Mouse (Mus musculus): ENCODE measurements at regions not wholly inside any gene's neighbourhood (a gene's known extent, or its start where the extent isn't known, plus 50 kb on each side); places are given as distances from the start of the nearest gene placed in this dataset.

DNA sequence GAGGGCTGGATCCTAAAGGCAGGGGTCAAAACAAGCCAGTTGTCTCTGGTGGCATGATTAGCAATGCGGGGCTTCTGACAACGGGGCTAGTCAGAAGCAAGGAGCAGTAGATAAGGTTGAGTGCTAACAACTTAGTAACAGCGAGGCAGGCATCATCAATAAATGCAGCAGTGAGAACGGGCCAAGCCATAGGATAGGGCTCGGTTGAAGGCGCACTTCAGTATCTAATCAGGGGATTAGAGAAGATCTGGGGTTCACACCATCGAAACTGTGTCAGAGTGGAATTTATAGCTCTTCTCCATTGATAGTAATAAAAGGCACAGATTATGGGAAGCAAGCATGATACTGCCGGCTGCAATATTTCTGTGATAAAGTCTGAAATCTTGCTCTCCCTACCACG lies 402.0 kb upstream of the Fam241a start:
- H3K4me3 ChIP-seq (ENCODE audit: low read depth, low read length): no peak overlapping the region
- H3K36me3 ChIP-seq (ENCODE audit: control insufficient read depth, insufficient read depth, low read length): no peaks in the 10 kb centered on the region
- 65% methylated on average over 9 of the region's 9 CpGs for WGBS
- no peak overlapping the region for H3K27ac ChIP-seq (replicated peaks)
- ATAC-seq (ENCODE audit: low FRiP score, low TSS enrichment) (no peak), DNase-seq (ENCODE audit: low spot score) (no peak)
- no peaks in the 10 kb centered on the region for H3K27me3 ChIP-seq (ENCODE audit: control insufficient read depth, insufficient read depth, low read length)
- H3K4me2 ChIP-seq (replicated peaks; ENCODE audit: low read depth): no peak overlapping the region
- no peaks in the 10 kb centered on the region for H3K4me1 ChIP-seq (replicated peaks; ENCODE audit: control insufficient read depth, insufficient read depth)
- no peak overlapping the region for H3K9ac ChIP-seq (ENCODE audit: low read length)
- no peak for TF ChIP-seq EP300 (optimal IDR thresholded peaks at IDR 0.05)
- TF ChIP-seq CTCF (IDR thresholded peaks at IDR 0.05; ENCODE audit: low read depth): no peak
- H3K9me3 ChIP-seq (ENCODE audit: control insufficient read depth, low read length): no peaks in the 10 kb centered on the region

DNA sequence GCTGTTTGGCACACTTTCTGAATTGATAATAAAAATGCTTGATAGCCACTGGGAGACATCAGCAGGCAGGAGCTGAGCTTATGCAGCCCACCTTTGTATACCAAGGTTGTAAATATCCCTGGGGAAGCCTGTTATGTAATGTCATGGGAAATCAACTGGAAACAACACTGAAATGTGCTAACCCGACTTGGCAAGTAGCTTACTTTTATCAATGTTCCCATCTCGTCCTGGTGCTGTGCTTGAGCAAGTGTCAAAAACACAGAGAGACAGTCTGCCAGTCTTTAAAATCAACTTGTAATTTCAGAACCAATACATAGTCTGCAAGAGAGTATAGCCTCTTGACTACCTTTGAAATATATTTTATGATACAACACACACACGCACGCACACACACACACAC lies 391.7 kb upstream of the Fam241a start:
- WGBS: 60% methylated on average over 4 of the region's 4 CpGs
- DNase-seq (ENCODE audit: low spot score) (no peak), ATAC-seq (ENCODE audit: low FRiP score, low TSS enrichment) (no peak)
- Histone ChIP-seq H3K36me3 (ENCODE audit: control insufficient read depth, insufficient read depth, low read length) (no peaks in the 10 kb centered on the region), H3K4me3 (ENCODE audit: low read depth, low read length) (no peak overlapping the region), H3K27me3 (ENCODE audit: control insufficient read depth, insufficient read depth, low read length) (no peaks in the 10 kb centered on the region), H3K9ac (ENCODE audit: low read length) (no peak overlapping the region), H3K4me2 (replicated peaks; ENCODE audit: low read depth) (no peak overlapping the region), H3K4me1 (replicated peaks; ENCODE audit: control insufficient read depth, insufficient read depth) (no peaks in the 10 kb centered on the region), H3K27ac (replicated peaks) (no peak overlapping the region), H3K9me3 (ENCODE audit: control insufficient read depth, low read length) (no peaks in the 10 kb centered on the region)
- TF ChIP-seq CTCF (IDR thresholded peaks at IDR 0.05; ENCODE audit: low read depth) (no peak), EP300 (optimal IDR thresholded peaks at IDR 0.05) (no peak)

DNA sequence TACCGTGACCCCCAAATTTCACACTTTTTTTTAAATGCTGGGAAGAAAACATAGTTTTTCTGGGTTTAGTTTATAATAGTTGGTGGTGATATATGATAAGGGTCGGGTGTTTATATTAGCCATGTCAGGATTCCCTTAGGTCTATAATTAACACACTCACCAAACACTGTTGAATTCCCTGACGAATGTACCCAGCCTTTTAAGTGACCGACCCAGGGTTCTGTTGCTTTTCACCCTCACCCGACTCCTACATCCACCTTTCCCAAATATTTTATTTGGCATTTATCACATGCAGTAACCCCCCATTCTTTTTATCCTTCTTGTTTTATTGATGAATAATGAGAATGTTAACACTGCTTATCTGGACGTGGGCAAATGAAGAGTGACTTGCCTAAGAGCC lies 389.1 kb upstream of the Fam241a start:
- ATAC-seq (ENCODE audit: low FRiP score, low TSS enrichment): no peak
- Histone ChIP-seq H3K4me3 (ENCODE audit: low read depth, low read length) (no peak overlapping the region), H3K27me3 (ENCODE audit: control insufficient read depth, insufficient read depth, low read length) (no peaks in the 10 kb centered on the region), H3K27ac (replicated peaks) (no peak overlapping the region), H3K9me3 (ENCODE audit: control insufficient read depth, low read length) (no peaks in the 10 kb centered on the region), H3K9ac (ENCODE audit: low read length) (no peak overlapping the region), H3K4me2 (replicated peaks; ENCODE audit: low read depth) (no peak overlapping the region), H3K4me1 (replicated peaks; ENCODE audit: control insufficient read depth, insufficient read depth) (no peaks in the 10 kb centered on the region), H3K36me3 (ENCODE audit: control insufficient read depth, insufficient read depth, low read length) (no peaks in the 10 kb centered on the region)
- TF ChIP-seq CTCF (IDR thresholded peaks at IDR 0.05; ENCODE audit: low read depth): no peak
- no peak for TF ChIP-seq EP300 (optimal IDR thresholded peaks at IDR 0.05)
- 19% methylated on average over 6 of the region's 6 CpGs for WGBS
- no peak for DNase-seq (ENCODE audit: low spot score)

DNA sequence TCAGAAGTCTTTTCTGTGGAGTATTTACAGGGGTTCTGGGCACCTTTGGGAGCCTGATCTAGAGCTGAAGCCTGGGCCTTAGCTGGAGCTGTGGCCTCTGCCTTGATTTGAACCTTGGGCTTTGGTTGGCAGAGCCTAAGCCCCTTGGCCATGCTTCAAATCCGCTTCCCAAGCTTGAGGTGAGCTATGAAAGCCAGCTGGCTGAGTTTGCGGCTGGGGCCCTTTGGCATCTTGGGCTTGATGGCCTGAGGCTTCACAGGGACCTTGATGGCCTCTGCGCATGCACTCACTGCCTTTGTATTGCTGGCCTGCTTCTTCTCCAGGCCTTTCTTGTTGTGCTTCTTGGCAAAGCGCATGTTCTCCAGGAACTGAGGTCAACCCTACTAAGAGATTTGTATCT lies 384.5 kb upstream of the Fam241a start:
- Histone ChIP-seq H3K36me3 (ENCODE audit: control insufficient read depth, insufficient read depth, low read length) (no peaks in the 10 kb centered on the region), H3K4me3 (ENCODE audit: low read depth, low read length) (no peak overlapping the region), H3K9ac (ENCODE audit: low read length) (no peak overlapping the region), H3K4me1 (replicated peaks; ENCODE audit: control insufficient read depth, insufficient read depth) (no peaks in the 10 kb centered on the region), H3K27me3 (ENCODE audit: control insufficient read depth, insufficient read depth, low read length) (no peaks in the 10 kb centered on the region), H3K4me2 (replicated peaks; ENCODE audit: low read depth) (no peak overlapping the region), H3K9me3 (ENCODE audit: control insufficient read depth, low read length) (no peaks in the 10 kb centered on the region), H3K27ac (replicated peaks) (no peak overlapping the region)
- 93% methylated on average over 4 of the region's 4 CpGs for WGBS
- no peak for TF ChIP-seq EP300 (optimal IDR thresholded peaks at IDR 0.05)
- no peak for TF ChIP-seq CTCF (IDR thresholded peaks at IDR 0.05; ENCODE audit: low read depth)
- ATAC-seq (ENCODE audit: low FRiP score, low TSS enrichment): no peak
- no peak for DNase-seq (ENCODE audit: low spot score)

DNA sequence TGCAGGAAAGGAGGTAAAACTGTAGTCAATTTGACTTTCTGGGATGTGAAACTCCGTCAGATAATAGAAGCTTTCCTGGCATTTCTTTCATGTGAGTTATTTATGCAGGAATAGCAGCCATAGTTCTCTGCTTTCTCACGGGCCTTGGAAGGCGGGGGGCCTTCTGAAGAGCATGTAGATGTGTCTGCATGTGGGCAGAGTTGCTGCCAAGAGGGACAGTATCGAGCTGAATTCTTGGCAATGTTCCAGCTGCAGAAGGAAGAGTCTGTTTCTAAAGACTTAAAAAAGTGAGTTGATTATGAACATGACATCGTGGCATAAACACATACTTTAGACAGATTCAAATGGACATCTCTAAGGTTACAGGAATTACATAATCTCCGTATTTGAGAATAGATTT lies 374.5 kb upstream of the Fam241a start:
- ATAC-seq (ENCODE audit: low FRiP score, low TSS enrichment): no peak
- TF ChIP-seq CTCF (IDR thresholded peaks at IDR 0.05; ENCODE audit: low read depth): no peak
- TF ChIP-seq EP300 (optimal IDR thresholded peaks at IDR 0.05): no peak
- no peak for DNase-seq (ENCODE audit: low spot score)

DNA sequence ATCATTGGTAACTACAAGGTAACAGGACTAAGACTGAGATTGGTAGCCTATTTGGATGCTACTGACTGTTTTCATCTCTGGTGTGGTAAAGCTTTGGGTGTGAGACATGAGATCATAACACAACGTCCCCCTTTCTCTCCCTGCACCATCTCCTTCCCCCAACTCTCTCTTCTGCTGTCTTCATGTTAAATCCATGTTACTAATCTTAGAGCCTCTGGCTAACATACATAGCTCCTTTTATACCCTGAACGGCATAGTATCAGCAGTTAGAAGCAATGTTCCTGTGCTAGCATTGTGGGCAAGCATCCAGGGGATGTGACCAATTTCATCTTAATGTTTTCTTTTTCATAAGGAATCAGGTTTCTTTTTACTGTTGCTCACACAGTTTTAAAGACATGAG lies 365.1 kb upstream of the Fam241a start:
- H3K27me3 ChIP-seq (ENCODE audit: control insufficient read depth, insufficient read depth, low read length): no peaks in the 10 kb centered on the region
- H3K27ac ChIP-seq (replicated peaks): no peak overlapping the region
- H3K9ac ChIP-seq (ENCODE audit: low read length): no peak overlapping the region
- H3K4me3 ChIP-seq (ENCODE audit: low read depth, low read length): no peak overlapping the region
- no peak overlapping the region for H3K4me2 ChIP-seq (replicated peaks; ENCODE audit: low read depth)
- no peak for TF ChIP-seq CTCF (IDR thresholded peaks at IDR 0.05; ENCODE audit: low read depth)
- no peak for TF ChIP-seq EP300 (optimal IDR thresholded peaks at IDR 0.05)
- 77% methylated on average over 2 of the region's 2 CpGs for WGBS
- H3K9me3 ChIP-seq (ENCODE audit: control insufficient read depth, low read length): no peaks in the 10 kb centered on the region
- no peaks in the 10 kb centered on the region for H3K4me1 ChIP-seq (replicated peaks; ENCODE audit: control insufficient read depth, insufficient read depth)
- ATAC-seq (ENCODE audit: low FRiP score, low TSS enrichment) (no peak), DNase-seq (ENCODE audit: low spot score) (no peak)
- no peaks in the 10 kb centered on the region for H3K36me3 ChIP-seq (ENCODE audit: control insufficient read depth, insufficient read depth, low read length)

More for the DNA sequence above, 374.5 kb upstream of the Fam241a start:
- H3K4me1 ChIP-seq (replicated peaks; ENCODE audit: control insufficient read depth, insufficient read depth): no peaks in the 10 kb centered on the region
- H3K4me3 ChIP-seq (ENCODE audit: low read depth, low read length): no peak overlapping the region
- no peak overlapping the region for H3K4me2 ChIP-seq (replicated peaks; ENCODE audit: low read depth)
- no peaks in the 10 kb centered on the region for H3K9me3 ChIP-seq (ENCODE audit: control insufficient read depth, low read length)
- 35% methylated on average over 6 of the region's 6 CpGs for WGBS
- H3K9ac ChIP-seq (ENCODE audit: low read length): no peak overlapping the region
- H3K27me3 ChIP-seq (ENCODE audit: control insufficient read depth, insufficient read depth, low read length): no peaks in the 10 kb centered on the region
- no peaks in the 10 kb centered on the region for H3K36me3 ChIP-seq (ENCODE audit: control insufficient read depth, insufficient read depth, low read length)
- H3K27ac ChIP-seq (replicated peaks): no peak overlapping the region

Measured in stomach, postnatal 0 days (tissue).